Mouse (Mus musculus): ENCODE results near the gene Nfs1.
"Not testable (repeated sequence)": the region's sequence is repeated elsewhere in the genome, so short reads cannot be mapped to it uniquely, and the experiment has no call there.

Gene Nfs1

DNA sequence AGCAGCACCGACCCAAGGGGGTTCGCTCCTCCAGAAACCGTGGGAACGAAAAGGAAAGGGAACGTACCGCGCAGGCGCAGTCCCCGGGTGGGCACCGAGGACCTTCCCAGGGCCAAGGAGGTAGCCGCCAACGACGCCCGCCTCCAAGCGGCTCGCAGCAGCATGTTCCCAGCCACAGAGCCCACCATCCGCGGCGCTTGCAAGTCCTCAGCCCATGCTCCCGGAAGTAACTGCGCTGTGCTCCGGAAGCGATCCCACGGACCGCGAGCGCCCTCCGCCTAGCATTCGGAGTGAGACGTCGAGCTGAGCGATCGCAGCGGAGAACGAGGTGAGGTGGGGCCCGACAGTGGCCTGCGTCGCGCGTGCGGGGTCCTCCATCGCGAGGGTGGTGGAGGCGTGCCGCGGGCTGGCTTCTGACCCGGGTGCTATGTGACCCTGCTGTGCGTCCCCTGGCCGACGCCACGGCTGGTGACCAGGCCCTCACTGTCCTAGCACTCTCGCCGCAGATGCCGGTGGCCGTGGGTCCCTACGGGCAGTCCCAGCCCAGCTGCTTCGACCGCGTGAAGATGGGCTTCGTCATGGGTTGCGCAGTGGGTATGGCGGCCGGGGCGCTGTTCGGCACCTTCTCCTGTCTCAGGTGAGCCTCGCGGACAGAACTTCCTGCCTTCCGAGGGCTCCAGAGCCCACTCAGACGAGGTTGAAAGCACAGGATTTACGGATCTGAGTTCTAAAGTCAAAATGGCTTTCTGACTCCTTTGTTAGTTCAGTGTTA lies at the start of gene Nfs1, which contains the start of gene Romo1:
Gene Nfs1 (minus strand): TSS at position 234 of the 772 bp plus-strand sequence.
Gene Romo1 (plus strand): TSS at position 87 of the 772 bp plus-strand sequence.
- peak; percentile 97 for DNase-seq (ENCODE audit: low read depth, low spot score)

DNA sequence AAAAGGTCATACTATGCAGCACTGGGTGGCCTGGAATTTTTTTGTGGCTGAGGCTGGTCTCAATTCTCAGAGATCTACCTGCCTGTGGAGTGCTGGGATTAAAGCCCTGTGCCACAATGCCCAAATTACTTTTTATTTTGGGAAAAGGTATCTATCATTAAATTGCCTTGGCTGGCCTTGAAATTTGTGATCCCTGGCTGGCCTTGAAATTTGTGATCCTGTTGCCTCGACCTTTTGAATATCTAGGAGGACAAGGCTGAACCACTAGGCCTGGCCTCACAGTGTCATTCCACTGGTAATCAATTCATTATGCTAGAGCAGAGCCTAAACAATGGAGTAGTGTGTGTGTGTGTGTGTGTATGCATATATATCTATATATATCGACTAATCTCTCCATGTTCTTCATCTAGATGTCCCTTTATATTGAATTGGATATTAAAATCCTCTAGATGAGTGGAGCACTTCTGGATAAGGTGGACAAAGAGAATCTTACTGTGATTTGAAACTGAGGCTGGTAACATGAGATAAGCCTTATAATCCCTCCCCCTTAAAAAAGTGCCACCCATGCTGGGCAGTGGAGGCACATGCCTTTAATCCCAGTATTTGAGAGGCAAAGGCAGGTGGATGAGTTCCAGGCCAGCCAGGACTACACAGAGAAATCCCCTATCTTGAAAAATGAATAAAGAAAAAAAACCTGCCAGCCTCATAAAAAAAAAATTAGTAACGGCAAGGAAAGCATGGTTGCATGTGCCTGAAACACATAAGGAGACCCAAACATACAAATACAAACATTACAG lies 49.3 kb upstream of the Nfs1 start:
- DNase-seq (ENCODE audit: low read depth, low spot score) = no peak

DNA sequence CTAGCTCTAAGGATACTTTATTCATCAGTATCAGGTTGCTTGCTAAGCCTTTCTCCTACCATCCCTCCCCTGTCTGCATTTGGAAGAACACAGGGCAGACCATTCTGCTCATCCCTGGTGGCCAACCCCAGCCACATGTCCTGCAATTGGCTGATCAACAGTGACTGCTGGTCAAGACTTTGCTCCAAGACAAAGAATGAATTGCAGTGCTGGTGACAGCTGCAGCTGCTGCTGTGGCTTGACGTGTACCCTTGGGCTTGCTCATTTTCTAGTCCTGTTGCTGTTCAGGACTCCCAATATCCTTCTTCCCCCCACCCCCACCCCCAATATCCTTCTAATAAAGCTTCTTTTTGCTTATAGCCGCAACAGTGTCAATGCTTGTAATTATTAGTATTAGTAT lies 48.1 kb upstream of the Nfs1 start:
- no peak for DNase-seq (ENCODE audit: low read depth, low spot score)

GRCm38 (mm10) chr2:156191540-156191939 lies 47.6 kb upstream of the Nfs1 start:
- DNase-seq (ENCODE audit: low read depth, low spot score) = no peak

- no peak for DNase-seq (ENCODE audit: low read depth, low spot score)
These were observed 46.3 kb upstream of the Nfs1 start for GRCm38 (mm10) chr2:156190004-156190896.

- DNase-seq (ENCODE audit: low read depth, low spot score) = not testable (repeated sequence)
These were observed 45.3 kb upstream of the Nfs1 start for GRCm38 (mm10) chr2:156189241-156189640.

GRCm38 (mm10) chr2:156181592-156181991 lies 37.6 kb upstream of the Nfs1 start:
- DNase-seq (ENCODE audit: low read depth, low spot score) = no peak

GRCm38 (mm10) chr2:156180824-156181590 lies 37.0 kb upstream of the Nfs1 start:
- no peak for DNase-seq (ENCODE audit: low read depth, low spot score)

GRCm38 (mm10) chr2:156180094-156180821 lies 36.3 kb upstream of the Nfs1 start, which contains the start of gene Rbm39:
Gene Rbm39, minus strand, starts transcription at chr2:156180238.
- DNase-seq (ENCODE audit: low read depth, low spot score) = peak; percentile 100

GRCm38 (mm10) chr2:156179796-156180093 lies 35.8 kb upstream of the Nfs1 start:
- no peak for DNase-seq (ENCODE audit: low read depth, low spot score)

DNA sequence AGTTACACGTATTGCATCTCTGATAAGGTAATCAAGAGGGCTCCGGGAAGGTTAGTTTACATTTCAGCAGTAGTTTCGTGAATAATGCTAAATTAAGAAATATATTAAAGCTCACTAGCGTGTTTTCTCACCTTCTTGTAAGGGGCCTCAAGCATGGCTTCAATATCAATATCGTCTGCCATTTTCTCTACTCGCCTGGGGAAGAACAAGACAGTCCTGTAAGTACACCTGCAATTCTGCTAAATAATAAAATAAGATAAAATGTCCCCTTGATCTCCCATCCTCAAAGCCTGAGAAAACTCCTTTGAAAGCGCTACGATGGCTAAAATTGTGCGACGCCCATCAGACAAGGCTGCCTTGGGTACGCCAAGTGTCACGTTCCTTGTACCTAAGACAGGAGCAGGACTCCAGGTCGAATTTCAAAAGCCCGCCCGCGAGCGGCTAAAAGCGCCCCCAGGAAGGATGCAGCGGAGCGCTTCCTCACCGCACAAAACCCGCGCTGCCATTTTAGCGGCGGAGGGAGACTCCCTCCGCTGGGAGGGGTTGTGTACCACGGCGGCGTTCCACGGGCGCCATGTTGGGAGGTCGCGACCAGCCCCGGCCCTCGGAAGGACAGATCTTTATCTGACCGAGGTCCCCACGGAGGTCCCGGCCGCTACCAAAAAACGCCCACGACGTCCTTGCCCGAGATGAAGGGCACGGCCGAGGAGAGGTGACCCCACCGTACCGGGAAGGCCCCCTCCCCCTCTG lies 35.2 kb upstream of the Nfs1 start:
- DNase-seq (ENCODE audit: low read depth, low spot score) = peak; percentile 87

DNA sequence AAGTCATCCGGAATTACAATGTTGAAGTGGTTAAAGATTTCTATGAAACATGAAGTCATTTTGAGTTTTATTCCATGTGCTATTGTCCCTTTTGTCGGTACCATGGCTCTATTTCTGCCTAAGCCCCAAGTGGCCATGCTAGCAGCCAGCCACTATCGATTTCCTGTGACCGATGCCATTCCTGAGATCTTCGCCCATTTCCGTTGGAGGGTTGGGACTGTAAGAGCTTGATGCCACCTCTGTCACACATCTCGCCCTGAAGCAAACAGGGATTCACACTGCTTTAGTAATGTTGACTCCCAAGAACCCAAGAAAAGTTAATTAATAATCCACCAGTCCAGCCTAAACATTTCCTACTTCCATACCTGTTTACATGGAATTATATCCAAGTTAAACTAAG lies 33.7 kb upstream of the Nfs1 start:
- DNase-seq (ENCODE audit: low read depth, low spot score) = no peak

DNA sequence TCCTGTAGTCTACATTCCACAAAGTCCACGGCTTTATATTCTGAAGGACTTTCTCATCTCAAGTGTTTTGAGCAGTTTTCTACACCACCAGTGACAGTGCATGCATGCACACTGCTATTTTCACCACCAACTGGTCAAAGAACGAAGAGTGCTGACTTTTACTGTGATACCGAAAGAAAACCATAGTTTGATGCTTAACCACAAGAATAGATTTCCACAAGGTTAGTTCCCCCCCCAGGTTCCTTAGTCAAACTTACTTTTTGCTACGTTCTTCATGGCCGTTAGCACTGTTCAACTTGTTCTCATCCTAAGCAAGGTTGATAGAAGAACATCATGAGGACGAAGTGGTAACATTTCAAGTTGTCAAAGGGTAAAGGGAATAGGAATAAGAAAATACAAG lies 33.1 kb upstream of the Nfs1 start:
- DNase-seq (ENCODE audit: low read depth, low spot score) = no peak

DNA sequence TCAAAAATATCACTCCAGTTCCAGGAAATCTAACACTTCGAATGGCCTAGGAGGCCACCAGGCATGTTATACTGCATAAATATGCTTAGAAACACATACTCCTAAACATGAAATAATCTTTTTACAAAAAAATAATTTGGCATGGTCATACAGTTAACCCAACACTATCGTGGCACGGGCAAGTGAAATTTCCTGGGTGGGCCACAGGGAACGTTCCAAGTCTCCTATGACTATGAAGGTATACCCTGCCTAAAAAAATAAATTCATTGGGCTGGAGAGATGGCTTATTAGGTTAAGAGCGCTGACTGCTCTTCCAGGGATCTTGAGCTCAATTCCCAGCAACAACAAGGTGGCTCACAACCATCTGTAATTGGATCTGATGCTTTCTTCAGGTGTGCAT lies 22.6 kb upstream of the Nfs1 start:
- no peak for DNase-seq (ENCODE audit: low read depth, low spot score)

GRCm38 (mm10) chr2:156165478-156165877 lies 21.5 kb upstream of the Nfs1 start:
- no peak for DNase-seq (ENCODE audit: low read depth, low spot score)

DNA sequence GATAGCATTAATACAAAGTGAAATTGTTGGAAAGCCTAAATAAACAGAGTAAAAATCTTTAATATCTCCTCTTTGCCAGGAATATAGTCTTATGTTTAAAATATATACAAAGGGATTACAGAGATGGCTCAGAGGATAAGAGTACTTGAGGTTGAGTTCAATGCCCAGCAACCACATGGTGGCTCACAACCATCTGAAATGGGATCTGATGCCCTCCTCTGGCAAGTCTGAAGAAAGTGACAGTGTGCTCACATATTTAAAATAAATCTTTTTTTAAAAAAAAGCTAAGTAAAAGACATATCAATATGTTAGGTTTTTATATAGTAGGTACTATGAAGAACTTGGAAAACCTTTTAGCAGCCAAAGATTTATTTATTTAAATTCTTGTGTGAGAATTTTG lies 7.6 kb upstream of the Nfs1 start:
- DNase-seq (ENCODE audit: low read depth, low spot score) = no peak

DNA sequence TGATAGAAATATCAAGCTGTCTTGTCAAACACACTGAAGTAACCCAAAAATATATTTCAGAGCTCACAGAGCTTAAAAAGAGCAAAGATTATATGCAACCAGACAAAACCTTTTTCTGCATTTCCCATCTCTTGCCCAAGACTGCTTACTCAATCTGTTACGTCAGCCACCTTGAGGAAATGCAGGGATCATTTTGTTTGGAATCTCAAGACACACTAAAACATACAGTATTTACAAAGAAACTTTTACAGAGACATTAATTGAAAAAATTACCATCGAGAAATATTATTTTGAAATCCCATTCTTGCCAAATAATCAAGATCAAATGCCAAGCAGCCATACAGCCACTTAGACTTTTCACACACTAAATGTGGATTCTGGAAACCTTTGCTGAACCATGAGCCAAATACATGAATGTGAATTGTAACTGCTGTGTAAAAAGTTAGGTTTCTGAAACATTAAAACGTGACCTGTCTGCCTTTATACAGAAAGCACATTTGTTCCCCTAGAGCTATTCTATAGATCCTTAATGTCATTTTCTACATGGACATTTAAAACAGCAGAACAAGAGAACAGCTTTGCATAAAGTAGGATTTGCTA lies 3.4 kb upstream of the Nfs1 start:
- DNase-seq (ENCODE audit: low read depth, low spot score) = no peak

DNA sequence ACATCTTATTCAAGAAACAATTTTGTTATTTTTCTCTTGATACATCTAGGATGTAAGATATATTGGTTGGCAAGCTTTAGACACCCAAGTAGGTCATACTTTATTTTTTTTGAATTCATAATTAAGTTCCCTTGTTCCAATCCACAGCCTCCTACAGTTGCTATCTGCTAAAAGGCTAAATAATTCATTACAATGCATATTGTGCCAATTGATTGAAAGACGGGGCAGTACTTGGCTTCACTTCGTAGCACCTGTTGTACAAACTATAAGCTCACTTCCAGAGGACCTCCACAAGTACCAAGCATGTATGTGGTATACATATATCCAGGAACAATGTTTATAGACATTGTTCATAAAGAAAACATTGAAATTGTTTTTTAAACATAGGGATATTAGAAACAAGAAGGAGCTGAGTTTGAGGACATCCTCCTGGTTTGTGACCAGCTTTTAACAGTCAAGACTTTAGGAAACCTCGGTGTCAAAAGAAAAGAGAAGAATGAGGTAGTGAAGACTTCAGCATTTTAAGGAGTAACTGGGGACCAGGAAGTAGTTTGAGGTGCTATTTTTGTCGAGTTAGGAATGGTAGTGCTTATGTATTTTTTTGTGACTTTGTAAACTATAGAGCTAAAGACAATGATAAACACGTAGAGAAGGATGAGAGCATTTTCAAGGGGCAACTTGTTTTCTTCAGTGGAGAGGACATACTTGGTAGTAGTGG lies 2.4 kb upstream of the Nfs1 start:
- no peak for DNase-seq (ENCODE audit: low read depth, low spot score)
